Mouse (Mus musculus): Measurements from ENCODE around the gene Fam167b.

Fam167b gene

GRCm38 (mm10) chr4:129578466-129578865 lies at the start of gene Fam167b:
Gene Fam167b, minus strand, starts transcription at chr4:129578549.
- DNase-seq = no peak

GRCm38 (mm10) chr4:129626035-129626434 lies 47.7 kb upstream of the Fam167b start:
- DNase-seq = no peak

- no peak for DNase-seq
Measured at GRCm38 (mm10) chr4:129625496-129625895, 47.1 kb upstream of the Fam167b start.

- DNase-seq = peak; percentile 83 to 84
Measured at GRCm38 (mm10) chr4:129625029-129625370, 46.7 kb upstream of the Fam167b start.

GRCm38 (mm10) chr4:129624281-129625028 lies 46.1 kb upstream of the Fam167b start:
- DNase-seq = peak; percentile 75 to 79

- DNase-seq = peak; percentile 36 to 41
Measured at GRCm38 (mm10) chr4:129623681-129624091, 45.3 kb upstream of the Fam167b start, which contains the start of gene Ccdc28b. Gene Ccdc28b, minus strand, starts transcription at chr4:129623947.

- DNase-seq = no peak
Measured at GRCm38 (mm10) chr4:129622803-129623535, 44.6 kb upstream of the Fam167b start.

GRCm38 (mm10) chr4:129622120-129622802 lies 43.9 kb upstream of the Fam167b start:
- DNase-seq = no peak

- no peak for DNase-seq
Measured at GRCm38 (mm10) chr4:129621283-129621841, 43.0 kb upstream of the Fam167b start.

GRCm38 (mm10) chr4:129620419-129621282 lies 42.3 kb upstream of the Fam167b start:
- DNase-seq = no peak

- peak; percentile 95 to 96 for DNase-seq
Measured at GRCm38 (mm10) chr4:129618786-129619691, 40.7 kb upstream of the Fam167b start, which contains the start of gene Iqcc. Gene Iqcc, minus strand, starts transcription at chr4:129619099.

GRCm38 (mm10) chr4:129618031-129618430 lies 39.7 kb upstream of the Fam167b start:
- DNase-seq = no peak

GRCm38 (mm10) chr4:129617121-129617641 lies 38.8 kb upstream of the Fam167b start:
- no peak for DNase-seq

GRCm38 (mm10) chr4:129616631-129617030 lies 38.3 kb upstream of the Fam167b start:
- no peak for DNase-seq

GRCm38 (mm10) chr4:129615801-129616290 lies 37.5 kb upstream of the Fam167b start:
- no peak for DNase-seq

- DNase-seq = no peak
Measured at GRCm38 (mm10) chr4:129614093-129614492, 35.7 kb upstream of the Fam167b start, which contains the start of gene Dcdc2b. Gene Dcdc2b, minus strand, starts transcription at chr4:129614257.

GRCm38 (mm10) chr4:129610472-129610871 lies 32.1 kb upstream of the Fam167b start:
- DNase-seq = no peak

GRCm38 (mm10) chr4:129610026-129610425 lies 31.7 kb upstream of the Fam167b start:
- DNase-seq = no peak

- DNase-seq = peak in 1 of 2 experiments; percentile 7
Measured at GRCm38 (mm10) chr4:129609139-129609631, 30.8 kb upstream of the Fam167b start.

- peak; percentile 86 for DNase-seq
Measured at GRCm38 (mm10) chr4:129608426-129609025, 30.2 kb upstream of the Fam167b start.

All from B cell, adult 2 months (primary cell).